Mouse (Mus musculus): ENCODE results near the gene Scn10a. TPM values are rescaled to one million over a fixed set of nuclear protein-coding genes. Genes with fewer than 3 reads are reported as not detected.
A peak's percentile ranks its signal among the peaks of the same experiment; 100 is the strongest.

Gene Scn10a
- total and polyA plus RNA-seq, 2 experiments from 2014 or later: 0.10 to 0.16 TPM

- no peak for ATAC-seq
- Histone ChIP-seq H3K9me3 (ENCODE audit: low read length) (no peaks in the 10 kb centered on the region), H3K9ac (no peak overlapping the region), H3K27me3 (ENCODE audit: insufficient read depth, low read length) (no peaks in the 10 kb centered on the region), H3K4me3 (ENCODE audit: low read depth, low read length) (no peak overlapping the region), H3K4me2 (ENCODE audit: low read depth) (no peak overlapping the region), H3K27ac (ENCODE audit: low read depth, low read length) (no peak overlapping the region), H3K36me3 (ENCODE audit: insufficient read depth) (no peaks in the 10 kb centered on the region), H3K4me1 (ENCODE audit: insufficient read depth) (no peaks in the 10 kb centered on the region)
- WGBS: 56% methylated on average over 8 of the region's 8 CpGs
- TF ChIP-seq CTCF (IDR thresholded peaks at IDR 0.05; ENCODE audit: low read depth): peak; percentile 61
- peak; percentile 34 for DNase-seq
Measured at GRCm38 (mm10) chr9:119646942-119647547, 72.1 kb downstream of the Scn10a start.

- H3K4me1 ChIP-seq (ENCODE audit: insufficient read depth): no peaks in the 10 kb centered on the region
- no peak overlapping the region for H3K27ac ChIP-seq (ENCODE audit: low read depth, low read length)
- TF ChIP-seq CTCF (IDR thresholded peaks at IDR 0.05; ENCODE audit: low read depth): no peak
- H3K9ac ChIP-seq: no peak overlapping the region
- H3K9me3 ChIP-seq (ENCODE audit: low read length): no peaks in the 10 kb centered on the region
- DNase-seq (no peak), ATAC-seq (no peak)
- no peak overlapping the region for H3K4me2 ChIP-seq (ENCODE audit: low read depth)
- H3K4me3 ChIP-seq (ENCODE audit: low read depth, low read length): no peak overlapping the region
- H3K36me3 ChIP-seq (ENCODE audit: insufficient read depth): no peaks in the 10 kb centered on the region
- no peaks in the 10 kb centered on the region for H3K27me3 ChIP-seq (ENCODE audit: insufficient read depth, low read length)
- 89% methylated on average over 6 of the region's 6 CpGs for WGBS
Measured at GRCm38 (mm10) chr9:119641985-119642384, 77.1 kb downstream of the Scn10a start.

GRCm38 (mm10) chr9:119634216-119634843 lies 84.8 kb downstream of the Scn10a start:
- no peak overlapping the region for H3K9ac ChIP-seq
- ATAC-seq: no peak
- H3K4me1 ChIP-seq (ENCODE audit: insufficient read depth): peaks cover 6% of the 10 kb centered on the region; the same call in 1 of the 2 replicates
- no peaks in the 10 kb centered on the region for H3K36me3 ChIP-seq (ENCODE audit: insufficient read depth)
- H3K27me3 ChIP-seq (ENCODE audit: insufficient read depth, low read length): no peaks in the 10 kb centered on the region
- H3K4me2 ChIP-seq (ENCODE audit: low read depth): no peak overlapping the region
- no peaks in the 10 kb centered on the region for H3K9me3 ChIP-seq (ENCODE audit: low read length)
- no peak overlapping the region for H3K27ac ChIP-seq (ENCODE audit: low read depth, low read length)
- H3K4me3 ChIP-seq (ENCODE audit: low read depth, low read length): no peak overlapping the region
- no peak for TF ChIP-seq CTCF (IDR thresholded peaks at IDR 0.05; ENCODE audit: low read depth)
- DNase-seq: no peak
- WGBS: 74% methylated on average over 11 of the region's 11 CpGs

- Histone ChIP-seq H3K9me3 (ENCODE audit: low read length) (no peaks in the 10 kb centered on the region), H3K27me3 (ENCODE audit: insufficient read depth, low read length) (no peaks in the 10 kb centered on the region), H3K36me3 (ENCODE audit: insufficient read depth) (no peaks in the 10 kb centered on the region), H3K4me1 (ENCODE audit: insufficient read depth) (peaks cover 6% of the 10 kb centered on the region; the same call in 1 of the 2 replicates), H3K4me2 (ENCODE audit: low read depth) (no peak overlapping the region), H3K4me3 (ENCODE audit: low read depth, low read length) (no peak overlapping the region), H3K9ac (no peak overlapping the region), H3K27ac (ENCODE audit: low read depth, low read length) (no peak overlapping the region)
- 83% methylated on average over 5 of the region's 5 CpGs for WGBS
- no peak for TF ChIP-seq CTCF (IDR thresholded peaks at IDR 0.05; ENCODE audit: low read depth)
- DNase-seq: no peak
- ATAC-seq: no peak
Measured at GRCm38 (mm10) chr9:119633475-119633874, 85.6 kb downstream of the Scn10a start.

GRCm38 (mm10) chr9:119632801-119633200 lies 86.3 kb downstream of the Scn10a start:
- ATAC-seq (peak; percentile 27; the same call in 1 of the 2 replicates), DNase-seq (no peak)
- 24% methylated on average over 12 of the region's 12 CpGs for WGBS
- TF ChIP-seq CTCF (IDR thresholded peaks at IDR 0.05; ENCODE audit: low read depth): no peak
- no peak overlapping the region for H3K9ac ChIP-seq
- no peaks in the 10 kb centered on the region for H3K27me3 ChIP-seq (ENCODE audit: insufficient read depth, low read length)
- no peak overlapping the region for H3K4me3 ChIP-seq (ENCODE audit: low read depth, low read length)
- no peak overlapping the region for H3K4me2 ChIP-seq (ENCODE audit: low read depth)
- H3K27ac ChIP-seq (ENCODE audit: low read depth, low read length): no peak overlapping the region
- H3K9me3 ChIP-seq (ENCODE audit: low read length): no peaks in the 10 kb centered on the region
- H3K36me3 ChIP-seq (ENCODE audit: insufficient read depth): no peaks in the 10 kb centered on the region
- H3K4me1 ChIP-seq (ENCODE audit: insufficient read depth): peaks cover 6% of the 10 kb centered on the region; the same call in 1 of the 2 replicates

- ATAC-seq (no peak), DNase-seq (no peak)
- H3K9ac ChIP-seq: no peak overlapping the region
- H3K27ac ChIP-seq (ENCODE audit: low read depth, low read length): no peak overlapping the region
- no peaks in the 10 kb centered on the region for H3K27me3 ChIP-seq (ENCODE audit: insufficient read depth, low read length)
- H3K36me3 ChIP-seq (ENCODE audit: insufficient read depth): no peaks in the 10 kb centered on the region
- no peaks in the 10 kb centered on the region for H3K9me3 ChIP-seq (ENCODE audit: low read length)
- no peak for TF ChIP-seq CTCF (IDR thresholded peaks at IDR 0.05; ENCODE audit: low read depth)
- no peak overlapping the region for H3K4me2 ChIP-seq (ENCODE audit: low read depth)
- H3K4me3 ChIP-seq (ENCODE audit: low read depth, low read length): no peak overlapping the region
- 41% methylated on average over 15 of the region's 15 CpGs for WGBS
- peaks cover 6% of the 10 kb centered on the region; the same call in 1 of the 2 replicates for H3K4me1 ChIP-seq (ENCODE audit: insufficient read depth)
Measured at GRCm38 (mm10) chr9:119631899-119632533, 87.1 kb downstream of the Scn10a start.

GRCm38 (mm10) chr9:119631393-119631898 lies 87.7 kb downstream of the Scn10a start:
- Histone ChIP-seq H3K4me3 (ENCODE audit: low read depth, low read length) (no peak overlapping the region), H3K9me3 (ENCODE audit: low read length) (no peaks in the 10 kb centered on the region), H3K27me3 (ENCODE audit: insufficient read depth, low read length) (no peaks in the 10 kb centered on the region), H3K9ac (no peak overlapping the region), H3K4me1 (ENCODE audit: insufficient read depth) (peaks cover 6% of the 10 kb centered on the region; the same call in 1 of the 2 replicates), H3K36me3 (ENCODE audit: insufficient read depth) (no peaks in the 10 kb centered on the region), H3K4me2 (ENCODE audit: low read depth) (no peak overlapping the region), H3K27ac (ENCODE audit: low read depth, low read length) (no peak overlapping the region)
- no peak for DNase-seq
- WGBS: 66% methylated on average over 13 of the region's 13 CpGs
- ATAC-seq: no peak
- TF ChIP-seq CTCF (IDR thresholded peaks at IDR 0.05; ENCODE audit: low read depth): no peak
